Mouse (Mus musculus) gastrocnemius, postnatal 25 days (tissue): ENCODE measurements around the gene Ly6g6d. TPM values are rescaled to one million over a fixed set of nuclear protein-coding genes. Genes with fewer than 3 reads are reported as not detected.
A peak's percentile ranks its signal among the peaks of the same experiment; 100 is the strongest.
"Not testable (repeated sequence)": the region's sequence is repeated elsewhere in the genome, so short reads cannot be mapped to it uniquely, and the experiment has no call there.

Experiments used
- DNase-seq: peaks from one replicate; pipeline ENCODE4 v3.0.0; 2022
- total RNA-seq, 2 experiments: library from RNA; stranded (reverse); gene quantifications; 1 replicate in 1 of 2; 2 replicates in 1 of 2; pipeline ENCODE4 v1.2.3; 2021

Gene Ly6g6d
- total RNA-seq, 2 experiments from 2014 or later, result 0.51 to 0.72 TPM

DNA sequence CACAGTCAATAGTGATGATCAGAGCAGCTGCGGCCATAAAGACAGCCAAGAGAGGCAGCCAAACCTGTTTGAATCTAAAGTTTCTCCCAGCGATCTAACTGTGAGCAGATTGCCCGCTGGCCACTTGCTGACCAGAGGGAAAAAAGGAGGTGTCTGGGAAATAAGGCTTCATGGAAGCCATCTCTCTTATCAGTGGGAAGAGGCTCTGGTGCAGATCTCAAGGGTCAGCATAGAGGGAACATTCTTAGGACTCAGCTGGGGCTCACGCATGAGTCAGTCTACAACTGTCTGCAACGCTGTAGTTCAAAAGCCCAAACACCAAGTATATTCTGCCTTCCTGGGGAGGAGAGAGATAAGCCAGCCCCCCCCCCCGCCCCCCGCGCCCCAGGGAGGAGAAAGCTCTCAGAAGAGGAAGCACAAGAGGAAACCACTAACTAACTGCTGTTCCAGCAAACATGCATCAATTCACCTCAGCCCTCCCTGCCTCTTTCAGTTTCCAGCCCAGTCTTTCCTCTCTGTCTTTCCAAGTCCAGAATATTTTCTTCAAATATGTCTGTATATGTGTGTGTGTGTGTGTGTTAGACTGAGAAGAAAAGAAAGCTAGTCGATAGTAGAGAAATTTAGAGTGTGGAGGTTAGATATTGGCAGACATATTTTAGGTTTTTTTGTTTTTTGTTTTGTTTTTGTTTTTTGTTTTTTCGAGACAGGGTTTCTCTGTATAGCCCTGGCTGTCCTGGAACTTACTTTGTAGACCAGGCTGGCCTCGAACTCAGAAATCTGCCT, 29.5 kb downstream of the Ly6g6d start:
- DNase-seq, result peak; percentile 34

DNA sequence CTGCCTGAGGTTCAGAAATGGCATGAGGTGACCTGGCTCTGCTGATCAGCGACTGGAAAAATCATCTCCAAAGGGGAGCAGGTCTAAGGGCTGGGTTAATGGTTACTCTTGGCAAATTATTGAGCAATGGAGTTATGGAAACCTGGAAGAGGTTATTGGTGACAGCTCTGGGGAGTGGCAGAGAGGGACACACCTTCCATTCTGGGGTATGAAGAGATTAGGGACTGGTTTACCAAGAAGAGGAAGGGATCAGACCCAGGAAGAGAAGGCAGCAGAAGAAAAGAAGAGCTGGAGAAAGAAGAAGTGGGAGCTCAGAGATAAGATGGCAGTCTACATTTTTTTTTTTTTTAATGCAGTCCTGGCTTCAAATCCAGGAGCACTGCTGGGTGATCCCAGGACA, 30.2 kb downstream of the Ly6g6d start:
- no peak for DNase-seq

DNA sequence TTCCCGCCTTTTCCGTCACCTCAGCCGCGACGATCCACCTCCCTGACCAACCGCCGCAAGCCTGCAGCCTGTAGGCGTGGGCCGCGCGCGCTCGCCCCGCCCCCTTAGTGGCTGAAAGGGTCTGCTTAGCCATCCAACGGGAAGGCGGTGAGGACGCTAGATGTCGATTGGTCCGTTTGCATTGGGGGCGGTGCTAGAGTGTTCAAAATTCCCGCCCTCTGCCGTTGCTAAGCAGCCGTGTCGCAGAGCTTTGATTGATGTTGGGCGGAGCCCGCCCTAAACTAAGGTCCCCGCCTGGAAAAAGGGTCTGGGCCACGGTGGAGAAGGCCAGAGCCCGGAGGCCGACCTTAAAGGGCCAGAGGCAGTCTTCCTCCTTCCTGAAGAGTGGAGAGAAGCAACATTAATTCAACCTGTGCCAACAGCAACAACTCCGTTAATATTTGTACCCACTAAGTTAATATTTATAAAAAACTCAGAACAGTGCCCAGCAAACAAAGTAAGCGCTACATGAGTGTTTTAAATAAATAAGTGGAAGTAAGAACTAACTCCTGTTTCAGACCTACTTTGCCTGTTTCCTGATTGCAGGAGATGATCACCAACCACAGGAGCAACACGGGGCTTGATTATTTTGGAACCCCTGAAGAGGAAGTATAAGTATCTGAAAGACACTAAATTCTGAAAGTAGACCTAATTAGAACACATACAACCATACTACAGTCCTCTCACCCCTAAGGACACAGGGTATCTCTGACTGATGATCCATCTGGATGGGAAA, 31.0 kb downstream of the Ly6g6d start, which contains the start of gene Msh5:
TSS of gene Msh5 (minus strand) at position 65 of the 775 bp plus-strand sequence.
- DNase-seq, result peak; percentile 98

DNA sequence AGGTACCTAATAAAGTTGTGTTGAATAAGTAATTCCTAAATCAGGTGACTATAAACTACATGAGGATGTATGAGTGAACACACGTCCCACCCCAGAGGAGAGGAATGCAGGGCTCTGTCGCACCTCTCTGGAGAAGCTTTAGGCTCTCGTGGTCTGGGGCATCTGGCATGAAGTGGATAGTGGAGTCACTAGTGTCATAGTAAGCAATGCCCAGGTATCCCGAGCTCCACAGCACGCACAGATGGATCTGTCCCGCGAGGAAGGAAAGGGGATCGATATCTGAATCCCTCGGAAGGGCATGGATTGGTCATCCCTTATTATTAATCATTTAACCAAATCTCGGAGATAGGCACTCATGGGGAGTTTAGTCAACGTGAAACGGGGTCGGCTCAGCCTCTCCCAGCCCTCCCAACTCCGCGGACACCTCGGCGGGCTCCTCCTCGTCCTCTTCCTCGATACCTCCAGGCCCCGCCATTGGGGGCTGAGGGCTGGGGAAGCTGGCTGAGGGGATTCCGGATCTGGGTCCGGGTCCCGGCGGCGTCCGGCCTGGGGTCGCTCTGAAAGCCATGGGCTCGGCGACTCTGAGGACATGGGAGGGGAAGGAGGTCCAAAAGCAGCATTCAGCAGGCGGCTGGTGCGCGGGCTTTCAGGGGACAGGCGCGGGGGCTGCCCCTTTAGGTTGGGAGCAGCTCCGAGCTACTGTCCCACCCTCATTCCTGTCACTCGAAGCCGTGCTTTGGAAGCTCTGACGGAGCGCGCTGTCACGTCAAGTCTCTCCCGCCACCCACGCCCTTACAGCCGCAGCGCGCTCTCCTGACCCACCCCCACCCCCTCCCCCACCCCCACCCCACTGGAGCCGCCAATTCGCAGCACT, 31.8 kb downstream of the Ly6g6d start:
- DNase-seq, result no peak

DNA sequence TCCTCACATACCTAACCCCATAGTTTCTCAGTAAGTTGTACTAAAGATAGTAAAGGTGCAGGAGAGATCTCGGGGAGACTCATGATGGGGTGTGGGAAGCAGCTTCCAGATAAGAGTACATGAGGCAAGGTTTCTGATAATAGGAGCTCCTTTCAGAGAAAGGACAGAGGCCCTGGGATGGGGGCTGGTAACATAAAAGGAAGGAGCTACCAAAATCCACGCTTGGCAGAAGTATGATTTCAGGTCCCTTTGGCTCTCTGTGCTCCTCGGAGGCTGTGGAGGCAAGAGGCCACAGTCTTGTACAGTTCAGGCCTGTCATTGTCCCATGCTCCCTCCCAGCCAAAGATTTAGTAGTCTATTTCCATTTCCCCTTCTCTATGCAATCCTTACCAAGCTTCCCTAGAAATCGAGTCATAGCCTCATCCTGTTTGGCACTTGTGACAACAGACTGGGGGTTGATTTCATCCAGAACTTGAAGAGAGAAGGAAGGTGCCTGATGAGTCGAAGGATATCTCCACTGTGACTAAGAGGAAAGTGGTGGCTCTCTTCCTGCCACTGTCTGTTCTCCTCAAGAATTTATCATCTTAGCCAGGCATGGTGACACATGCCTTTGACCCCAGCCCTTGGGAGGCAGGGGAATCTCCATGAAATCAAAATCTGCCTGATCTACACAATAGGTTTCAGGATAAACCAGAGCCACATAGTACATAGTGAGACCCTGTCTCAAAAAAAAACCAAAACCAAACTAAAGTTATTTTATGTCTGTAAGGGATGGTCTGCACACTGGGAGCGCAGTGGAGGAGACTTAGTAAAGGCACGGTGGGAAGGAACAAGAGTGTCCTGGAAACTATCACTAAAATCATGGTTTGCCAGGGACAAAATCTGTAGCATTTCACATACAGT, 32.7 kb downstream of the Ly6g6d start:
- DNase-seq, result no peak

DNA sequence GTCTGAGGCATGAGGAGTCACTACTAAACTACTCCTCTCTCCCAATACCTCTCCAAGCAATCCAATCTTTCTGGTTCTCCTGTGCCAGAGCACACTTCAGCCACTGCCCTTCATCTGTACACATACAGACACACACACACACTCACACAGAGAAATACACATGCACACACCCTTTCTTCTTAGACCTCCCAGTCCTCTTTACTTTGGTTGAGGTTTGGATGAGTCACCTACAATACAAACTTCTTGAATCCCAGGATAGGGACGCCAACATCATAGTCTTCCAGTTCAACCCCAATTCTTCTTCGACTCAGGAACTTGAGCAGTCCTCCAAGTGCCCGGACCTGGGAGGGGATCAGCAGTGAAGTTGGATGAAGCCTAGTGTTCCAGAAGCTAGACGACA, 34.1 kb downstream of the Ly6g6d start:
- no peak for DNase-seq

DNA sequence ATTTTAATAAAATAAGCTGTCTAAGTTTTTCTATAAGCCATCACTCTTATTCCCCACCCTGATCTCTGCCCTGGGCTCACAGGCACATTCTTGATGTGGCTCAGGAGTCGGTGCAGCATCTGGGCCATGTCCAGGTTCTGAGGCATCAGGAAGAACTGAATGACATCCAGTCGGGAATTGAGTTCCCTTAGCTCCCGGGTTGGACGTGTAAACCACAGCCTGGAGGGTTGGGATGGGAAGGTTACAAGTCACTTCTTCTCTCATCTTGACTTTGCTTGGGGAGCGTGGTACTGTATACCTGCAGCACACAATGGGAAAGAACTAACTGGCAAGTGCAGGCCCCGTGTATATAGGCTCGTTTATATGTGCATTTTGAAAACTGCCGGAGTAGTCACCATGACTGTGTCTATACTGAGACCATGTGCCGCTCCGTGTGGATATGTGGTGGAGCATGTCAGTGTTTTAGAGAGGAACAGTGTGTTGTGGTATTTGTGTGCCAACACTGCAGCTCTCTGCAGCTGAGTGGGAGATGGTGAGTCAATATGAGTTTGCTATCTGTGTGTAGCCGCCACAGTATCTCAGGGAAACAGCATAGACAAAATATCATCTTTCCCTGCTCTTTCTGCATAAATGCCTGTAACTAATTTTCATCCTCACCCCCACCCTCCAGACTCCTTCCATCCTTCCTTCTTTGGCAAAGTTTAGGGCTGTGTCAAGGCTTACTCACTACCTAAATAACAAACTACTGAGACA, 38.6 kb downstream of the Ly6g6d start:
- no peak for DNase-seq

DNA sequence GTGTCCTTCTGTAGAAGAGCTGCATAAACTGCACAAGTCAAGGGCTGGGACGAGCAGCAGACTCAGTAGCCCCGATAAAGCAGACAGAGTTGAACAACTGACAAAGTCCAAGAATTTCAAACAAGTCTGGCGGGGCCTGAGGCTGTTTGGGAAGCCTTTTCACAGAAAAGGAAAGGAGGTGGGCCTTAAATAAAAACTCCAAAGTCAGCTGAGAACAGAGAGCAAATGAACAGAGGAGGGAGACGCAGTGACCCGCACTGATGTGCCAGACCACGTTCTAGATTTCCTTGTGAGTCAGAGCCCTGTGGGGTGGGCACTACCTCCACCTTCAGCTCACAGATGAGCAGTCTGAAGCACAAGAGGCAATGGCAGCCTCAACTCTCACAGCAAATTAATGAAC, 43.0 kb downstream of the Ly6g6d start:
- DNase-seq, result no peak

DNA sequence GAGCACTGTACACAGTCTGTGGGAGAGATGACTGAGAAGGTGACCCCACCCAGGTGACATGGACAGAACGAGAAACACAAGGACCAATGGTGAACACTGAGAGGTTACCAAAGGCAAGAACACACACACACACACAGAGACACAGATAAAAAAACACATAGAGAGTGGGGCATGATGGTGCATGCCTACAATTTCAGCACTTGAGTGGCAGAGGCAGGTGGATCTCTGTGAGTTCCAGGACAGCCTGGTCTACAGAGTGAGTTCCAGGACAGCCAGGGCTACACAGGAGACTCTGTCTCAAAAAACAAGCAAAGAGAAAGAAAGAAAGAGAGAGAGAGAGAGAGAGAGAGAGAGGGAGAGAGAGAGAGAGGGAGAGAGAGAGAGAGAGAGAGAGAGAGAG, 44.2 kb downstream of the Ly6g6d start:
- DNase-seq, result not testable (repeated sequence)

DNA sequence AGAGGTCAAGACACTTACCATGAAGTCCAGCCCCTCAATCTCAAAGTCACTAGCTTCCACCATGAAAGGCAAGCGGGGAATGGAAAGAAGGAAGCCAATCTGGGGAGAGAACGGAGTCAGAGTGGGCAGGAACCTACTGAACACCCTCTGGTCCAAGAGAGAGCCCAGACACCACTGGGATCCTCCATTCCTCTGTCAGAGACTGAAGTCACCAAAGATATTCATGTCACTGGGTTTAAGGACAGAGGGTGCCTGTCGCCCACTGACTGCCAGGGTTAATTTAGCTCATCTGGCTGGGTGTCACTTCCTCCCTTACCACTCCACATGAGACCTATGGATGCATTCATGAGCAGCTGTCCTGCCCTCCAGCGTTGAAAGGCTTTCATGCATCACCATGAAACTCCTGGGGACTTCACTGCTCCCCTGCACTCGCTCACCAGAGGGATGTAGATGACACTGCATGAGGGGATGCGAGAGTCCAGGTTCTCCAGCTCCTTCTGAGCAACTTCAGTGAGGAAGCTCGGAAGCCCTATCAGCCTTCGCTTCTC, 45.5 kb downstream of the Ly6g6d start:
- no peak for DNase-seq

DNA sequence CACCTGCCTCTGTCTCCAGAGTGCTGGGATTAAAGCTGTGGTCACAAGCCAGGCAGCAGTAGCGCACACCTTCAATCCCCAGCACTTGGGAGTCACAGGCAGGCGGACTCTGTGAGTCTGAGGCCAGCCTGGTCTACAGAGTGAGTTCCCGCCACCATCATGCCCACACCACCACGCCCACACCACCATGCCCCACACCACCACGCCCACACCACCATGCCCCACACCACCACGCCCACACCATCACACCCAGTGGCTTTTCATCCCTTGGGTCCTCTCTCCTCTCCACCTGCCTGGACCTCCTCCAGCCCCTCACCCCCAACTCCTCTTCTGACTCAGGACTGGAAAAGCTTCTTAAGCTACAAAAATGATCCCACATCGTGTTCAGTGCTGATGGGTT, 46.0 kb downstream of the Ly6g6d start:
- no peak for DNase-seq

DNA sequence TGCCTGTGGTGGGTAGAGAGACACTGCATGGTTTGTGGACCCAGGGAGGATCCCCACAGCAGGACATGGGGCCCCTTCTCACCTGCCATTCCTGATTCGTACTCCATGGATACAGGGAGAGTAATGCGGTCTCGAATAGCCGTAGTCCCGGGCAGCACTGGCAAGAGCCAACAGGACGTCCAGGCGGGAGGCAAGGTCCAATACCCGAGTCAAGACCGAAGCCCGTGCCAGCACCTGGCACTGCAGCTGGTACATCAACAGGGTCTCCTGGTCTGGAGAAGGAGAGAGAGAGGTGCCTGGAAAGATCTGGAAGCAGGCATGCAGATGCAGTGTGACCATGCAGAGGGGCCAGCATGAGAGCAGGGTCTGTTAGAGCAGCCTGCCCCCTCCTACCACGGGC, 46.6 kb downstream of the Ly6g6d start:
- DNase-seq, result no peak

DNA sequence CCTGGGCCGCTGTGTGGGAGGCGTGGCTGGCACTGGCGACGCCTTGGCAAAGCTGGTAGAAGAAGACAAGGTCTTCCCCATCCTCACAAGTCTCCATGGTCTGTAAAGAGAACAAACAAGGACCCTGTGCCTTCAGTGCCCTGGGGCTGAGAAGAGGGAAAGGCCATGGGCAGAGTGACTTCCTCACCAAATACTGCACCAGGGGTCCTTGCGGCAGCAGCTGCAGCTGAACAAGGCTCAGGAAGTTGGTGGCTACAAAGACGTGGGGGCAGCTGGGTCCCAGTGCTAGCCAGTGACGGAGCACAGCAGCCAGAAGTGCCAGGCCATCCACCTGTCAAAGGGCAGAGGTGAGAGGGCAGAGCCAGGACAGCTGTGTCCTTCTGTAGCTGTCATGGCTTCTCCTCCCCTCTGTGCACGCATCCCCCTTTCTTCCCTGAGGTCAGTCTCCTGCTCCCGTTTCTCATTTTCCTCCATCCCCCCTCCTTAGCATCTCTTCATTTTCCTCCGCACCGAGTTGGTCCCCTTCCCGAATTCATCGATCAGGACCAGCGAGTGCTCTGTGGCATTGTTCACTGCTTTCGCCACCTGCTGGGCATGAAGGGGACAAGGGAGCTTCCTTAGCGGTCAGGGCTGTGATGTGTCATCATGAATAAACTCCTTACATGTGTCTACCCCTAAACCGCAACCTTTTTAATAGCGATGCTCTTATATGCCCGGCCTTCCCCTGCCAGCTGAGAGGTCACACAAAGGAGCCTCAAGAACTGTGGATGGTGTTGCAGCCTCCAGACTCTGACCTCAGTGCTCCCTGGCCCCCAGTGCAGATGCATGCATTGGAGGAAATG, 48.0 kb downstream of the Ly6g6d start:
- no peak for DNase-seq

DNA sequence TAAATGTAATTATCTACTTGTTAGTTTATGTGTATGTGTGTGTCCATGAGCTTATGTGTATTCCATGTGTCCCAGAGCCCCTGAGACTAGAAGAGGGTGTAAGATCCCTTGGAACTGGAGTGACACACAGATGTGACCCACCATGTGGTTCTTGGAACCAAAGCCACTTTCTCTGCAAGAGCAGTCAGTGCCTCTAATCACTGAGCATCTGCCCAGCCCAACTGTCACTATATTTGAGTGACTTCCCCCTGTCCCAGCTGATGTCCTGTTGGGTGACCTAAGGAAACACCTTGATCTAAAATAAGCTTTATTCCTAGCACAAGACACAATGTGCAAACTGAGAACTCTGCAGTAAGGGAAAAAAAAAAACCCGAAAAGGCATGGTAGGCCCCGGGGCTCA, 49.5 kb downstream of the Ly6g6d start:
- no peak for DNase-seq

DNA sequence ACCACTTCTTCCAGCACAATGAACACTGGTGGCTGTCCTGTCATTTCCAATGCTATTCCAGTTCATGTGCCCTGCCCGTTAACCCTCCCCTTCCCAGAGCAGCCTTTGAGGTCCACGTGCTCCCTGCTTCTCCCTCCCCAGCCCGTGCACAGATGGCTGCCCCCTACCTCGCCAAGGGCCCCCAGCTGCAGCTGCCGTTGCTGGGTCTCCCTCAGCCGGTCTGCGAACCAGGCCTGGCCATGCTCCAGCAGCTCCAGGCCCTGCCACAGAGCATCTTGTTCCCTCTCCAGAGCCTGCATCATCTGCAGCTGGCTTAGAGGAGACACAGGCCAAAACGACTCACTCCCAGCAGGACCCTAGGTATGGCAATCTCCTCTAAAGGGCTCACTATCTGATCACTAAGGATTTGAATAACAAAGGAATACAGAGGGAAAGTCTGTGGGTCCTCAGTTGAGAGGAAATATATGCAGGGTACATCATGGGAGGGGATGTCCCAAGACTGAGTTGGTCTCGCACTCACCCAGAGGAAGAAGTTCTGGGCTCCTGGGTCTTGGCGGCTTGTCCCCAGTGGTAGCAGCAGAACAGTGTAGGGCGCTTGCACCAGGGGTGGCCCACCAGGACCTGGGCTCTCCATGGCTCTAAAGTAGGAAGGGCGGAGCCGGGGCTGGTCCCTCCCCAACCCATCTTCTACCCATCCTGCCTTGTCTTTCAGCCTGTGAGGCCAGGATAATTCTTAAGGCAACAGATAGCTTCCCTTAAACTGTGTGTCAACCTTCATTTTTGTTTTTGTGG, 50.4 kb downstream of the Ly6g6d start, which contains the start of gene Sapcd1:
TSS of gene Sapcd1 (minus strand) at position 740 of the 792 bp plus-strand sequence.
- DNase-seq, result peak; percentile 68

DNA sequence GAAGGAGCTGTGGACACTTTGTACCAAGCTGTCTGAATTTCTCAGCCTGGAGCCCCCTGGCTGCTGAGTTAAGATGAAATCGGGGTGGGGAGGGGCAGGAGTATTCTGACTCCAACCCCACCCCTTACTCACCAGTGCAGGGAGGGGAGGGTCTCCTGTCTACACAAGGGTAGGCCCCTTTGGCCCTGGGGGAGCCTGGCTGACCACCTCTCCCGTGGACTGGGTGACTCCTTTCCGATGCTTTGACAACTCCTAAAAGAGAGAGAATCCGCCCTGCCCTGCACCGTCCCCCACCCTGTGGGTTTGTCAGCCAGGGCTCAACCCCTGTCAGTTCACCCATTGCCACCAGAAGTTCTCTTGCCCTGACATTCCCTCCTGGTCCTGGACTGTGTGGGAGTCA, 51.7 kb downstream of the Ly6g6d start:
- no peak for DNase-seq

DNA sequence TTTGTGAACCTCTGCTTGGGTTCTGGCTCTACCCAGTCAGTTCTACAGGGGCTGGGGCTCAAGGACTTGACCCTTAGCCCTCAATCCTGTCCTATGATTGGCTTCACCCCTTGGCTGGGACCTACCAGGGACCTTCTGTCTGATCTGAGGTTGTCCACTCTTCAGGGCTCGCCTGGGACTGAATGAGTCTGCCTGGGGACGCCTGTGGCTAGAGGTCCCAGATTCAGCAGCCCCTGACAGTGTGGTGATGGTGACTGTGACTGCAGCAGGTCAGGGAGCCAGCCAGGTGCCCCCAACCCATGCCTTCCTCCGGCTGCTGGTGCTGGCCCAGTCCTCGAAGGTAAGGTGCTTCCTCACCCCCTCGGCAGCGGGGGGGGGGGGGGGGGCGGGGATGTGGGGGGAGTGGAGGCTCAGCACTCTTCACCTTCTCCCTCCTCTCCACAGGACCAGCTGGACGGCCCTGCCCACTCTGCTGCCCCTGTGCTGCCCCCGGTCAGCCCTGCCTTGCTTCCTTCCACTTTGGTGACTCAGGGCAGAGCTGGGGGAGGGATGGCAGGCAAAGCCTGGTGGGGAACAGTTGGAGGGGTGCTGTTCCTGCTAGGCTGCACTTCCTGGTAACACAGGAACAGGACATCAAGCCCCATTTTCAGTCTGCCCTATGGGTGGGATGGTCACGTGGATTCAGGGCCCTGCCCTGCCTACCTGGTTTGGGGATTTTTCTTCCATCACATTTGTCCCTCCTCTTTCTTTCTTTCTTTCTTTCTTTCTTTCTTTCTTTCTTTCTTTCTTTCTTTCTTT, 53.0 kb downstream of the Ly6g6d start:
- DNase-seq, result peak; percentile 31

DNA sequence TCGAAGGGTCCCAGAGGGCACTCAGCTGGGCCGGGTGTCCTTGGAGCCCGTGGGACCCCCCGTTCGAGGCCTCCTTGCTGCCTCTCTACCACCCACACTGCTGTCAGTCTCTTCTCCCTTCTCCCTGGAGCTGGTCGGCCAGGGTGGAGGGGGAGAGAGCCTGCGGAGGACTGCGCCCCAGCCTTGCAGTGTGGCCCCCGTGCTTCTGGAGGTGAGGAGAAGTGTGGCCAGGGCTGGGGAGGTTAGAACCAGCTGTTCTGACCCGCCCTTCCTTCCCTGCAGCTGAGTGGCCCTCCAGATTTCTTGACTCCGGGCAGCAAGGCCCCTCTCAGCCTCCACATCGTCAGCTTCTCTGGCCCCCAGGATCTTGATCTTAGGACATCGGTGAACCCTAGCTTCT, 53.6 kb downstream of the Ly6g6d start:
- no peak for DNase-seq
